Mouse (Mus musculus) kidney, adult 8-10 months (tissue): ENCODE results near the gene Olfr243.
"Not testable (repeated sequence)": the region's sequence is repeated elsewhere in the genome, so short reads cannot be mapped to it uniquely, and the experiment has no call there.

ENCODE experiments used
- DNase-seq, 2 experiments: peaks; one replicate each; pipeline ENCODE4 v3.0.0; 2022

Olfr243 gene

DNA sequence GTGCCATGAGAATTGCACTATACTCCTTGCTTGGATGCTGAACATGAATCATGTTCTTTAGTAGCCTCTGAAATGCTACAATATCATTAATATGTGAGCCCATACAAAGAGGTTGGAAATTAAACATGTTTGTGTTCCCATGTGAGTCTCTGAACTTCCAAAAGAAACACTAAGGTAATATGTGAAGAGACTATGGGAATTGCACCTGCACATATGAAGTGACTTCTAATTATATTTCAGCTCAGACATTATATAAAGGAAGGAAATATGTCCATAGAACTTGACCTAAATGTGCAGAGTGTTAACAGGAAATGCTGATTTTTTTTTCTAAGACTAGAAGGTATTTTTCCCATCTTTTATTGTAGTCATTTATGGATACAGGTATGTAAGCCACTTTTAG is at the start of gene Olfr243:
Gene Olfr243 (plus strand): TSS at position 301 of the 400 bp plus-strand sequence.
- no peak for DNase-seq

DNA sequence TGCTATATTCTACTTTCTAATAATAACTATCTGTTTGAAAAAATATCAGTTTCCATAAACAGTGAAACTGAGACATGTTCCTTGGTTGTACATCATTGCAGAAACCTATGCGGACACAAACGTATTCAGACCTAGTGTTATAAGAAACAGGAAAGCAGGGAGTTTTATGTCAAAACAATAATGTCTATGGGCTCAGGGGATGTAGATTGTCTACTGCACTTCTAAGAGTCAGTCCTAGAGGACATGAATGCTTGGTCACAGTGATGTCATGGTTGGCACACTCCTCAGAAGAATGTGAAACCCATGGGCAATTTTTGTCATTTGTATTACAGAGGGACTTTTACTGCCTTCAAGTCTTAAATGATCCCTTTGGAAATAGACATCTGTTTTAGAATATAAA is 43.4 kb upstream of the Olfr243 start, which contains the start of gene Olfr624:
Gene Olfr624 (minus strand): TSS at position 101 of the 400 bp plus-strand sequence.
- DNase-seq: no peak

DNA sequence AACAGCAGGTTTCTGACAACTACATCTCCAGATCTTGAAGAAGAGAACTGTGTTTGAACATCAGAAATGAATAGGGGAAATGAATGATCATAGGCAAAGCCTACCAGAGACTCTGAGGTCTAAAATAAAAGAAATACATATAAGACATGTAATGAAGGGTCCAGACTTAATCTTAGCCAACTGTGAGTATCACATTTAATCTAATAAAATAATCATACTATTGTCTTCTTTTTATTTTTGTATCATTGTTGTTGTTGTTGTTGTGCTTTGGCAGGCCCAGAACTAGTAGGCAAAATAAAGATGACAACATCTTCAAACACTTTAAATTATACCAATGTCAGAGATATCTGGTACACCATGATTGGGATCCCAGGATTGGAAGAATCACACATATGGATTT is 32.1 kb upstream of the Olfr243 start, which contains the start of gene Olfr625-ps1:
Gene Olfr625-ps1 (plus strand): TSS at position 301 of the 400 bp plus-strand sequence.
- no peak for DNase-seq

DNA sequence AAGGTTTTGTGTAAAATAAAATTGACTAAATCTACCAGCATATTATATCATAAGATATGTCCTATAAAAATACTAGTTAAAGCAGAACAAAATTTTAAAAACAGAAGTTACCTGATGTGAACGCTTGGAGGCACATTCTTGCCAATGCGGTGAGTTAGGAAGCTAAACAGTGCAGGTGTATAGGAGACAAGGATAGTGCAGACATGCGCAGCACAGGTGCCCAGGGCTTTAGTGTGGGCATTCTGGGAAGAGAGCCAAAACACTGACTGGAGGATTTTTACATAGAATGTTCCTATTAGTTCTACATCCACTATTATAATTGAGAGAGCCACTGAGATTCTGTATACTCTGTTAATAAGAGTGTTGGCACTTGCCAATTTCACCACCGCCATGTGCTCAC is 15.0 kb upstream of the Olfr243 start:
- DNase-seq: no peak

DNA sequence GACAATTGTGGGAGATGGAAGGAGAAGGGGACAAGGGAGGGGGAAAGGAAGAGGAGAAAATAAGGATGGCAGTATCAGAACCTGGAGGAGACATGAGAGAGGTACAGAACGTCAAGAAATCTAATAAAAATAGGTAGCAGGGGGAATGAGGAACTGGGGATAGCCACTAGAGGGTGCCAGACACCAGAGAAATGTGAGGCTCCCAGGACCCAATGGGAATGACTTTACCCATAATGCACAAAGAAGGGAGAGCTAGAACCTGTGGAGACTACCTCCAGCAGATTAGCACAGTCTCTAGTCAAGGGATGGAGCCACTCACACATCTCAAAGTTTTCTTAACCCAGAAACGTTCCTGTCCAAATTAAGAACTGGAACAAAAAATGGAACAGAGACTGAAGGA is 2.4 kb upstream of the Olfr243 start:
- DNase-seq: no peak

DNA sequence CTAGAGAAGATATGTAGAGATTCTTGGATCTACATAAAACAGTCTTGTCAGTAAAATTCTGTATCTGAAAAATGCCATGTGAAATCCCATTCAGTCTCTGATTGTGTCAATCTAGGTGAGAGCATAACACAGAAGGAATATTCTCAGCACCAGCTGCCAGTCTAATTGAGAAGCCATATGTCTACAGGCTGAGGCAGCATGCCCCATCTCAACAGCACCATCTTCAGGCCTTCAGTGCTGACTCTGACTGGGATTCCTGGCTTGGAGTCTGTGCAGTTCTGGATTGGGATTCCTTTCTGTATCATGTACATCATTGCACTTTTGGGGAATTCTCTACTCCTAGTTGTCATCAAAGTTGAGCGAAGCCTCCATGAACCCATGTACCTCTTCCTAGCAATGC is 1.9 kb downstream of the Olfr243 start:
- not testable (repeated sequence) for DNase-seq

DNA sequence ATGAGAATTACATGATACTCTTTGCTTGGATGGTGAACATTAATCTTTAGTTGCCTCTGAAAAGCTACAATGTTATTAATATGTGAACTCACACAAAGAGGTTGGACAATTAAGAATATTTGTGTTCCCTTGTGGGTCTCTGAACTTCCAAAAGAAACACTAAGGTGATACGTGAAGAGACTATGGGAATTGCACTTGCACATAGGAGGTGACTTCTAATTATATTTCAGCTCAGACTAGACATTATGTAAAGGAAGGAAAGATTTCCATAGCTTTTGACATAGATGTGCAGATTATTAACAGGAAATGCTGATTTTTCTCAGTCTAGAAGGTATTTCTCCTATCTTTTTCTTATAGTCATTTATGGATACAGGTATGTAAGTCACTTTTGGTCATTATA is 15.6 kb downstream of the Olfr243 start, which contains the start of gene Olfr628:
Gene Olfr628 (plus strand): TSS at position 301 of the 400 bp plus-strand sequence.
- DNase-seq: no peak

DNA sequence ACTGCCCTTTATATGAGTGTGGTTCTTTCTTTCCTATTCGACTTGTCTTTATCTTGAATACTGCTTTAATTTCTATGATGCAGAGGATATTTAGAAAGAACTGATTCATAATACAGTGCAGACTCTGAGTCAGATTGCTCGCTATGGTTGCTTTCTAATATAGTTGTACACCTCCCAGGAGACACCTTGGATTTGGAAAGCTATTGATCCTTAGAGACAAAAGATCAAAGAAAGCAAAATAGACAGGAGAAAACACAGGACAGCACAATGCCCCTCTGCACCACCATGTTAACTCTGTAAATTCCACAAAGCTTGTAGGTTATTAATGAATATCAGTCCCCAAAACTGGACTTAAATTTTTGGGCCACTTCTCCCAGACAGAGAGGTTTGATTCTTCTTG is 30.4 kb downstream of the Olfr243 start, which contains the start of gene Olfr629:
Gene Olfr629 (minus strand): TSS at position 101 of the 400 bp plus-strand sequence.
- no peak for DNase-seq

DNA sequence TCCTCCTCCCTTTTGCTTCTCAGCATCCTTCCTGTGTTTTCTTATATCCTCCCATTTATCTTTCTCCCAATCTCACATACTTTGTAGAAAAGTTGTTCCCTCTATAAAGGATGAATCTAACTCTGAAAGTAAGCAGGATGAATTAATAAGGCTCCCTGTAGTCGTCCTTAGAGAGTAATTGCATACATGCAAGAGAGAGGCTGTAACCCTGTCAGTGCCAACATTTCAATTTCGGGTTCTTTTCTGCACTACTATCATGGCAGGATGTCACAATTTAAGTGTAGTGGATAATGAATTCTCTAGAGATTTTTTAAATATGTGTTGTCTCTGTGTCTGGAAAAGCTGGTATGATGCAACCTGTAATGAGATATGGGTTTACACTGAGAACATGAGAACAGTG is 42.8 kb downstream of the Olfr243 start, which contains the start of gene Olfr630:
Gene Olfr630 (minus strand): TSS at position 101 of the 400 bp plus-strand sequence.
- DNase-seq: no peak

DNA sequence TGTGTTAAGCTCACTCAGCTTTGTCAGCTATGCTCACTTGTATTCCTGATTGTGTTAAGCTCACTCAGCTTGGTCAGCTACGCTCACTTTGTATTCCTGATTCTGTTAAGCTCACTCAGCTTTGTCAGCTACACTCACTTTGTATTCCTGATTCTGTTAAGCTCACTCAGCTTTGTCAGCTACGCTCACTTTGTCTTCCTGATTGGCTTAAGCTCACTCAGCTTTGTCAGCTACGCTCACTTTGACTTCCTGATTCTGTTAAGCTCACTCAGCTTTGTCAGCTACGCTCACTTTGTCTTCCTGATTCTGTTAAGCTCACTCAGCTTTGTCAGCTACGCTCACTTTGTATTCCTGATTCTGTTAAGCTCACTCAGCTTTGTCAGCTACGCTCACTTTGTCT is 47.7 kb downstream of the Olfr243 start:
- DNase-seq: not testable (repeated sequence)

DNA sequence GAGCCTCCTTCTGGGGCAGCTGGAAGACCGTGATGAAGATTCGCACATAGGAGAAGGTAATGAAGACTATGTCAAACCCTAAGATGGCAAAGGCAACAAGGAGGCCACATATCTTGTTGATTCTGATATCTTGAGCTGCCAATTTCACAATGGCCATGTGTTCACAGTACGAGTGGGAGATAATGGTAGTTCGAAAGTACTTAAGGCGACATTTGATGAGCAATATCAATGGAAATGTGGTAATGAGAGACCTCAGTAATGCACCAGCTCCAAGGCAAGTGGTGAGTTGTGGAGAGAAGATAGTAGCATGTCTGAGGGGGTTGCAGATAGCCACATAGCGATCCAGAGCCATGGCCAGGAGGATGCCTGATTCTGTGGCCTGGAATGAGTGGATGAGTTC is 53.2 kb downstream of the Olfr243 start:
- not testable (repeated sequence) for DNase-seq
